Mouse (Mus musculus) stomach, postnatal 0 days (tissue): Measurements from ENCODE around the gene Pgls. TPM values are rescaled to one million over a fixed set of nuclear protein-coding genes. Genes with fewer than 3 reads are reported as not detected.
A peak's percentile ranks its signal among the peaks of the same experiment; 100 is the strongest.

Source experiments
- ATAC-seq: fragments of 200-750 bp; cut with Nextera tagmentation; 2 replicates; pipeline ENCODE4 v1.8.0; 2017; ENCODE audit not compliant: low FRiP score, low TSS enrichment
- DNase-seq: peaks from one replicate; pipeline ENCODE4 v3.0.0-alpha.2; 2016; ENCODE audit warnings: low spot score
- H3K27ac ChIP-seq: fragments of 300-500 bp; sonication (generic); replicated peaks from 2 replicates; pipeline ENCODE4 v1.5.1; 2014; ENCODE audit warnings: mild to moderate bottlenecking, control low read depth
- H3K27me3 ChIP-seq: fragments of 300-500 bp; sonication (generic); 2 replicates; pipeline ENCODE4 v1.6.1; 2014; ENCODE audit warnings: low read length; ENCODE audit not compliant: control insufficient read depth, insufficient read depth
- H3K36me3 ChIP-seq: fragments of 300-500 bp; sonication (generic); 2 replicates; pipeline ENCODE4 v1.6.1; 2014; ENCODE audit warnings: low read length, mixed read lengths; ENCODE audit not compliant: control insufficient read depth, insufficient read depth
- H3K4me1 ChIP-seq: fragments of 300-500 bp; sonication (generic); replicated peaks from 2 replicates; pipeline ENCODE4 v1.6.1; 2014; ENCODE audit warnings: antibody characterized with exemption; ENCODE audit not compliant: control insufficient read depth, insufficient read depth
- H3K4me2 ChIP-seq: fragments of 300-500 bp; sonication (generic); replicated peaks from 2 replicates; pipeline ENCODE4 v1.6.1; 2014; ENCODE audit warnings: low read depth, mild to moderate bottlenecking, control low read depth, moderate library complexity
- H3K4me3 ChIP-seq: fragments of 300-500 bp; sonication (generic); 2 replicates; pipeline ENCODE4 v1.5.1; 2014; ENCODE audit warnings: low read depth, low read length, control low read depth
- H3K9ac ChIP-seq: fragments of 300-500 bp; sonication (generic); 2 replicates; pipeline ENCODE4 v1.6.1; 2014; ENCODE audit warnings: mild to moderate bottlenecking, low read length, control low read depth, mixed read lengths
- H3K9me3 ChIP-seq: fragments of 300-500 bp; sonication (generic); 2 replicates; pipeline ENCODE4 v1.6.1; 2016; ENCODE audit warnings: low read length; ENCODE audit not compliant: control insufficient read depth
- CTCF ChIP-seq: IDR thresholded peaks from 2 replicates; pipeline ENCODE4 v1.5.1; 2016; ENCODE audit warnings: antibody characterized with exemption, low read depth, mild to moderate bottlenecking, moderate library complexity
- EP300 ChIP-seq: optimal IDR thresholded peaks from 2 replicates; pipeline ENCODE3; 2016; ENCODE audit warnings: antibody characterized with exemption
- WGBS: fragments of 180-500 bp; shearing (Covaris S2); extraction: QIAGEN DNeasy Blood & Tissue Kit; methylation state at CpG from one replicate; pipeline ENCODE4 v1.1.7; 2014; 5-methylcytosine and 5-hydroxymethylcytosine counted together
- polyA plus RNA-seq: library from polyadenylated mRNA; unstranded; fragments of >200 nt; fragmentation: Nextera tagmentation; extraction: Ambion mirVana; gene quantifications from 2 replicates; pipeline ENCODE4 v1.2.1, GENCODE M21; 2015

Gene Pgls
- polyA plus RNA-seq, 1 experiment from 2014 or later = 221 TPM

DNA sequence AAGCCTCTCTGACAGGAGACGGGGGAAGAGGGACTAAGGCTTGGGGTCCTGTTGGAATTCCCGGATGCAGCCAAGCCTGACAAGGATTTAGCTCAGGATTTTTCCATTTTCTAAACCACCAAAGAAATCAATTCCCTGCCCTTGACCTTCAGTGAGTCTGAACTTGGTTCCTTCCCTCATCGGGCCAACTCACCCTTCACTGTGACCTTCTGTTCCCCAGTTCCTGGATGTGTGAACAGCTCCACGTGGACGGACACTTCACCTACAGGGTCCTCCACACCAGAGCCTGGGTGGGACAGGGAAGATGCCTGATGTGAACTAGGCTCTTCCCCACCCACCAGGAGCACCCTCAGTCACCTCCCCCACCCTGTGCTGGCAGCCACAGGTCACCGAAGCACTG, 38.8 kb downstream of the Pgls start:
- Histone ChIP-seq H3K27ac (no peak overlapping the region), H3K4me3 (no peak overlapping the region), H3K9me3 (no peaks in the 10 kb centered on the region; the same call in 1 of the 2 replicates), H3K36me3 (no peaks in the 10 kb centered on the region), H3K4me1 (peaks cover 8% of the 10 kb centered on the region; the same call in 1 of the 2 replicates), H3K9ac (no peak overlapping the region), H3K4me2 (no peak overlapping the region), H3K27me3 (no peaks in the 10 kb centered on the region)
- TF ChIP-seq EP300 = no peak
- TF ChIP-seq CTCF = no peak
- 88% methylated on average over 6 of the region's 6 CpGs for WGBS
- no peak for DNase-seq
- no peak for ATAC-seq

DNA sequence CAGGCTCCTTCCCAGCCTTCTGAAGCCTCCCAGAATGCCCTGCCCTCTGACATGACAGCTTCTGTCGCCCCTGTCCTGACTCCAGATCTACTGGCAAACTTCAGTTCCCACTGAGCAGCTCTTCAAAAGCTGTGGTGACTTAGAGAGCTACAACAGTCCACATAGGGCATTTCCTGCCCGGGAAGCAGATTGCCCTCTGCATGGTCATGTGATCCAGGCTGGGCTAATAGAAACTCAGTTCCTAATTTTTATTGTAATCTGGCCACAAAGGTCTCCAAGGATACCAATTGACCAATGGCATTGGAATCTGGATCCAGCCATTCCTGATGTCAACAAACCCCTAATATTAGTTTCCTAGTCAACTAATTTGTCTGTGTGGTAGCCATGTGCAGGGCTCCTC, 39.9 kb downstream of the Pgls start:
- peaks cover 8% of the 10 kb centered on the region; the same call in 1 of the 2 replicates for H3K4me1 ChIP-seq
- H3K36me3 ChIP-seq = no peaks in the 10 kb centered on the region
- H3K27me3 ChIP-seq = no peaks in the 10 kb centered on the region
- H3K4me3 ChIP-seq = no peak overlapping the region
- TF ChIP-seq EP300 (no peak), CTCF (no peak)
- no peaks in the 10 kb centered on the region; the same call in 1 of the 2 replicates for H3K9me3 ChIP-seq
- ATAC-seq (no peak), DNase-seq (no peak)
- no peak overlapping the region for H3K27ac ChIP-seq
- no peak overlapping the region for H3K9ac ChIP-seq
- H3K4me2 ChIP-seq = no peak overlapping the region
- 58% methylated on average over 2 of the region's 2 CpGs for WGBS

DNA sequence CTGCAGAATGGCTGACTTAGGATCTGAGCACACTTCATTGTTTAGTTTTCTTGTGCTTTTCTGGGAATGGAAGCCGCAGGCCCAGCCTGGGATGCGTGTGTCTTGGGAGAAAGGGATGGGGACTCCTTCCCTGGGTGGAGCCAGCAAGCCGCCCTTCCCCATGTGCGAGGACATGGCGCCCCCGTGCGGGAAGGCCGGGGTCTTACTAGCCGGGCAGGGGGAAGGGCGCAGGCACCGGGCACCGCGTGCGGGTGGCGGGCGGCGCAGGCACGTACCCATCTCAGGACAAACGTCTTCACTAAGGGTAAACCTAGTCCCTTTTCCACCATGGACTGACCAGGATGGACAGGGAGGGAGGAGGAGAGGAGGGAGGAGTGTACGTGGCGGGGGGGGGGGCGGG, 41.2 kb downstream of the Pgls start:
- H3K4me3 ChIP-seq = no peak overlapping the region
- WGBS = 11% methylated on average over 19 of the region's 22 CpGs
- H3K4me1 ChIP-seq = peaks cover 4% of the 10 kb centered on the region; the same call in 1 of the 2 replicates
- H3K9ac ChIP-seq = no peak overlapping the region
- H3K27me3 ChIP-seq = no peaks in the 10 kb centered on the region
- TF ChIP-seq CTCF = peak; percentile 68
- no peak for TF ChIP-seq EP300
- ATAC-seq (no peak), DNase-seq (peak; percentile 60)
- no peaks in the 10 kb centered on the region; the same call in 1 of the 2 replicates for H3K9me3 ChIP-seq
- no peak overlapping the region for H3K27ac ChIP-seq
- no peaks in the 10 kb centered on the region for H3K36me3 ChIP-seq
- no peak overlapping the region for H3K4me2 ChIP-seq

DNA sequence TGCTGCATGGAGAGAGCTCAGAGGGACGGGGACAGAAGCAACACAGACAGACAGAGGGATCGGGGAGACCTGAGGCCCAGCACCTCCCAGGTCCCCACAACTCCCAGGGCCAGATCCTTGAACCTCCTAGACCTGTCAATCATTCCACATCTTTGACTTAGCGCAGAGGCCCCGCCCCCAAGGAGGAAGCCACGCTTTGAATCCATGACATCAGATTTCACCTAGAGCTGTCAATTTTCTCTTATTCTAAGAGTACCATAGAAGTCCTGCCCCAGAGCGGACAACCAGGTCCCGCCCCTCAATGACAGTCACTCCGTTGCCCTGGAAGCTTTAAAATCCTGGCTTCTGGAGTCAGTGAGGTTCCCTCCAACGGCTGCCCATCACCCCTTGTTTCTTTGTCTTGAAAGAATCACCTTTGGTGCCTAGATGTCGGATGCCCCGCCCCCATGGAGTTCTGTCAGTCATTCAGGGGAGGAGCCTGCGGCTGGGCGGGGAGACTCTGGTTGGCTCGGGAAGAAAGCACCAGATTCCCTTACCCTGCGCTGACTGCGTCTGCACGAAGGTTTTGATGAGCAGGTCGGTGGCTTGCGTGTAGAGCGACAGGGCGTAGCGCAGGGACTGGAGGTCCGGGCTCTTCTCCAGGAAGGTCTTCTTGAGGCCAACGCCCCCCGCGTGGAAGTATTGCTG, 42.1 kb downstream of the Pgls start:
- no peaks in the 10 kb centered on the region; the same call in 1 of the 2 replicates for H3K9me3 ChIP-seq
- no peaks in the 10 kb centered on the region for H3K36me3 ChIP-seq
- H3K27me3 ChIP-seq = no peaks in the 10 kb centered on the region
- peak overlapping the region; percentile 32 for H3K4me2 ChIP-seq
- 5% methylated on average over 24 of the region's 26 CpGs for WGBS
- TF ChIP-seq CTCF = no peak
- no peak for TF ChIP-seq EP300
- no peak for ATAC-seq
- DNase-seq = peak; percentile 78
- H3K4me1 ChIP-seq = no peaks in the 10 kb centered on the region; the same call in 1 of the 2 replicates
- no peak overlapping the region for H3K27ac ChIP-seq
- H3K9ac ChIP-seq = no peak overlapping the region
- no peak overlapping the region; the same call in 1 of the 2 replicates for H3K4me3 ChIP-seq

DNA sequence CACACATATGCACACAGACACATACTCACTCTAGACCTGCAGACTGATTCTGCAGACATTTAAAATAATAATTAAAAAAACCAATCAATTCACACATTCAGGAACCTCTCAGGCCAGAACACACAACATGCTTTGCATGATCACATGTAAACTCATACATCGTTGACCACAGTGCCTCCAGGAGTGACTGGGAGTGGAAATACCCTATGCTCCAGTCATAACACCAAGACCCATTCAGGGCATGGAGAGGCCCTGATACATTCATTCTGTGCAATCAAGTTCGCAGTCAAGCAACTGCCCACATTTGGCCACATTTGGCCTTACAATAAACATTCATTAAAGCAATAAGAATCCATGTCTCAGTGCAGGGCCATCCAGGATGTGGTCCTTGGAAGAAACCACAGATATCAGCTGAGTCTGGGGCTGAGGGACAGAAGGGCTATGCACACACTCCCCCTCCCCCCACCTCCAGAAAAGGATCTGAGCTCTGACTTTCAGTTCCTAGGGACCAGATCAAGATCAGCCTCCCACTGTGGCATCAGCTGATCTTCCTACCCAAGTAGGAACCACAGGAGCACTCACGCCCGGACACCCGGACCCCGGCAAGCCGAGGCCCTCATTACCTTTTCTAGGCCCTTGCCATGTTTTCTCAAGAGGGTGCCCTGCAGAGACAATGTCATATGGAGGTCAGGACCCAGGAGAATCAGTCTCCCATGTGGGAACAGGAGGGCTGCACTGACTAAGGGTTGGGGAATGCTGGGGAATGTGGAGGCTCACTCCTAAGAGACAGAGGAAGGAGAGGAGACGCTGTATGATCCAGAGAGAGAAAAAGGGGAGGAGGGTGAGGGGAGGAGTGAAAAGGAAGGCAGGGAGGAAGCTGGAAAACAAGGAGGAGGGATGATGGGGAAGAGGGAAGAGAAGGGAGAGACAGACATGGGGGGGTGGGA, 45.4 kb downstream of the Pgls start:
- H3K4me1 ChIP-seq = no peaks in the 10 kb centered on the region
- TF ChIP-seq EP300 (no peak), CTCF (no peak)
- WGBS = 61% methylated on average over 8 of the region's 8 CpGs
- no peak overlapping the region for H3K4me3 ChIP-seq
- H3K27me3 ChIP-seq = no peaks in the 10 kb centered on the region
- H3K4me2 ChIP-seq = no peak overlapping the region
- no peak overlapping the region for H3K27ac ChIP-seq
- DNase-seq (no peak), ATAC-seq (no peak)
- no peaks in the 10 kb centered on the region for H3K36me3 ChIP-seq
- no peaks in the 10 kb centered on the region; the same call in 1 of the 2 replicates for H3K9me3 ChIP-seq
- H3K9ac ChIP-seq = no peak overlapping the region
